Mouse (Mus musculus) heart, postnatal 14 days (tissue): Measurements from ENCODE around the gene Tspan18. TPM values are rescaled to one million over a fixed set of nuclear protein-coding genes. Genes with fewer than 3 reads are reported as not detected.

Experiments used
- DNase-seq, 2 experiments: peaks; one replicate each; pipeline ENCODE4 v3.0.0; 2021 to 2022
- intact Hi-C: fragments of 180-260 bp; cut with DNase I; formaldehyde crosslinking; loops from one replicate; pipeline ENCODE4 v1.15.1; 2025
- total RNA-seq, 2 experiments: library from RNA; stranded (reverse); gene quantifications; 2 replicates each; pipeline ENCODE4 v1.2.3; 2021

The Tspan18 gene
- total RNA-seq, 2 experiments from 2014 or later: 29.9 to 32.7 TPM

DNA sequence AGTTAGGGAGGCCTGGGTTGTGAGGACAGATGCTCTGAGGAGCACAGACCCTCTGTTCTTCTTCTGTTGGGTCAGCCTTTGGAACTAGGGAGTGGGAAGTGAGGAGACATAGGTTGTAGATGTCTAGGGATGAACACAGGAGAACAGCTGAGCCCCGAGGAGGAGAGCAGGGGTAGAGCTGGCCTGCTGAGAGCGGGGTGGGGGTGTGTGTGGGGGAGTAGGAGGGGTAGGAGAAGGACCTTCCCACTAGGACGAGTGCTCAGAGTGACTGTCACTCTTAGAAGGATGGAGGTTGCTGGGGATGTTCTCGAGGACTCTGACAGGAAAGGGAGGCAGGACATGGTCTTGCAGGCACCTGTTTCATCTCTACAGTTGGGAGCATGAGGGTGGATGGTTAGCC, 140.5 kb downstream of the Tspan18 start:
- DNase-seq: no peak
- intact Hi-C loops: no loop called here

DNA sequence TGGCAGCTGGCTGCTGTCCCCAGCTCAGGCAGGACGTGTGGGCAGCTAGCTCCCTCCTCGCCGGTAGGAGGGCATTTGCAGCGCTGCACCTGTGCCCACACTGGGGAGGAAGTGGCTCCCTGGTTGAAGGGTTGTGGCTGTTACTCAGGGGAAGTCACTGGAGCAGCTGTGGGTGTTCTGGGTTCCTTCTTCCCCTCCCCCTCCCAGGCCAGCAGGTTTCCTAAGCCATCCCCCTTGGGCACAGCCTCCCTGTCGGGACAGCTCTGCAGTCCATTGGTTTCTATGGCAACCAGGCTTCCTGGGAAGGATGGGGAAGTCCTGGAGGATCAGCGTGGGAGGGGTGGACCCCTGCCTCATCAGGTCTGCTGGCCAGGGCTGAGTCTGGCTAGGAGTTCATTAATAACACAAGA, 141.6 kb downstream of the Tspan18 start:
- intact Hi-C loops: no loop called here
- DNase-seq: no peak

DNA sequence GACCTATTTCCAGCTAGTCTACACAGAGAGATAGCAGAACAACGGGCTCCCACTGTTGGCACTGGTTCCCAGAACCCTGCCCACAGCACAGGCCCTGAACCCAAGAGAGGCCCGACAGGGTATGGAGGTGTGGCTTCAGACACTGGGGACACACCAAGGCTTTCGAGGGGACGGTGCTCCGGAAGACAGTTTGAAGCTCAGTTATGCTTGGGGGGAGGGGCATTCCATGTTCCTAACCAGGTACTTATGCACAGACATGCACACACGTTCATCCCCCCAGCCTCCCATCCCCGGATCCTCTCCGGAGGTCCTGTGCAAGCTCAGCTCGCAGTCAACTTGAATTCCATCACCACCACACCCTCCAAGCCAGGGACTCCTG, 142.1 kb downstream of the Tspan18 start:
- intact Hi-C loops: no loop called here
- DNase-seq: no peak

DNA sequence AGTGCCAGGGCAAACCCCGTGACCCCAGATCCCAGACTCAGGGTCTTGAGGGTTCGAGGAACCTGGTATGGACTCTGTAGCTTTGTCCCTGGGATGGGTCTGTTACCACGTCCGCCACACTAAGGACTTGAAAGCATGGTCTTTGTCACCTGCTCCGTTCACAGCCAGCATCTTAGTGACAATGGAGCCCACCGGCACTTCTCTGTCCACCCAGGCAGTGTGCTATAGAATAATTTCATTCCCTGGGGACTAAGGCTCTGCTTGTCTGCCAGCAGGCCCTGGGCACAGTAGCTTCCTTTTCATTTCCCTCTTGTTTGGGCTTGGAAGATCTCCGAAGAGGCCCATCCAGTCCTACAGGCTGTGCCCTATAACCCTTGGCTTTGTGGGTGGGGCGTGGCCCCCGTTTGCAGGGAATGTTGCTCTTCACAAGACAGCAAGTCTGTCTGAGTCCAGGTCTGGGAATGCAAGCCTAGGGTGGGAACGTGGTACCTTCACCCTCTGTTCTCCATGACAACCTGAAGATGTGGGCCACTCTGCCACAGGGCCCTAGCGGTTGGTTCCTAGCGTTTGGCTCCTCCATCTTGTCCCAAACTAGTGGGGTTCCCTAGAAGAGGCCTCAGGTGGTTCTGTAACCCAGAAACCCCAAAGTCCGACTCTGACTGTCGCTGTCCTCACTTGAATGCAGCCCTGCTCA, 142.7 kb downstream of the Tspan18 start:
- intact Hi-C loops: loop anchor here (2.0 kb wide), 1 partner anchor 285 kb away; no protein-coding TSS in a partner anchor

DNA sequence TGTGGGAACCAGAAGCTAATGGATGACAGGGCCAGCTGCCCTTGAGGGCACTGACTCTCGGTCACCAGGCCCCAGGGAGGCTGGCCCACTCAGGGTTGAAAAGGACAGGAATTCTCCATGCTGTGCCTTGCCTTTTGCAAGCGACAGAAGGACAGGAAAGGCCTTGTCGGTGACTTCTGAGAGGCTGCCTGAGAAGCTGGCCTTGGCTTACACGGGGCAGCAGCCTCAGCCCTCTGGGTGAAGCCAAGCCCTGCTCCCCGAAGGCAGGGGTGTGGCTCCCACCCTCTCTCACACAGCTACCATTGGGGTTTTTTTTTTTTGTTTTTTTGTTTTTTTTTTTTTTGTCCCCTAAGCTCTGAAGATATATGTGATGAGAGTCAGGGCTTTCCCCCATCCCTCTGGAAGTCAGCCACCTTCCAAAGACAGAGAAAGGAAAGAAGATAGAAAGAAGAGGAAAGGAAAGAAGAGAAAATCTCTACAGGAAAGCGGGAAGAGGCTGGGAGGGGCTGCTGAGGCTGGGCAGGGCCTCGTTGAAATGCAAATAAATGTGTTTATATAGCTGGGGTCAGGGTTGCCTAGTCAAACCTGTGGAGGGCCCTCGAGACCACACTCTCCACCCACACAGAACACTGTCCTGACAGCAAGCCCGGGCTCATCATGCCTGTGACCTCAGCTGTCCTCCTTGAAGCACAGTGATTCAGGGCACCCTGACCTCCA, 143.4 kb downstream of the Tspan18 start:
- DNase-seq: no peak
- intact Hi-C loops: loop anchor here (2.0 kb wide), 1 partner anchor 284 kb away; no protein-coding TSS in a partner anchor

More for the DNA sequence above, 142.7 kb downstream of the Tspan18 start:
- no peak for DNase-seq

DNA sequence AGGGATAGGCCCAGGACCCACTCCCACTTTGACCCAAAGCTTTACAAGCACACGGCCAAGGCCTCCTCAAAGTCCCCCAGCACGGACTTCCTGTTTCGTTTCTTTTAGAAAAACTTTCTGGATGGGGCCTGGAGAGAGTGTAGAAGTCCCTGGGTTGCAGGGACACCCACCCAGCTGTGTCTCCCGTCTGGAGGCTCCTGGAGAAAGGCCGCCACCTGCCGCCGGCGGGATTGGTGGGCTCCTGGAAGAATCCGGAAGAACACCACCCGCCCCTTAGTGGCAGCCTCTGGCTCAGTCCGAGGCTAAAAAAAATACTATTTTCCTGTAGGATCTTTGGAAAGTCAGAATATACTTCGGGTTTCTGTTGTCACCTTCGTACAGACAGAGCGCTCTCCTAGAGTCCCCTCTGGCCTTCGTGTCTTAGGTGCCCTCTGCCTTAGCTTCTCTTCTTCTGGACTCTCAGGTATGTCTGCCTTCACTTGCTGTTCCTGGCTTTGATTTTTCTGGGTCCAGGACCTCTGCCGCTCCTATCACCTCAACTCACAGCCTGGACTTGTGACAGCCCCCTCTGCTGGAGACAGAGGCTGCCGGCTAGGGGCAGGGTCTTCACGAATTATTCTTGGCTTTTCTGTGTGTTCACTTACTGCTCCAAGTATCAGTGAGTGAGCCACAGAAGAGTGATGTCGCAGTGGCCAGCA, 145.4 kb downstream of the Tspan18 start:
- intact Hi-C loops: loop anchor here (2.0 kb wide), 2 partner anchors 46 to 114 kb away; no protein-coding TSS in a partner anchor
- DNase-seq: peak; percentile 52 to 62

DNA sequence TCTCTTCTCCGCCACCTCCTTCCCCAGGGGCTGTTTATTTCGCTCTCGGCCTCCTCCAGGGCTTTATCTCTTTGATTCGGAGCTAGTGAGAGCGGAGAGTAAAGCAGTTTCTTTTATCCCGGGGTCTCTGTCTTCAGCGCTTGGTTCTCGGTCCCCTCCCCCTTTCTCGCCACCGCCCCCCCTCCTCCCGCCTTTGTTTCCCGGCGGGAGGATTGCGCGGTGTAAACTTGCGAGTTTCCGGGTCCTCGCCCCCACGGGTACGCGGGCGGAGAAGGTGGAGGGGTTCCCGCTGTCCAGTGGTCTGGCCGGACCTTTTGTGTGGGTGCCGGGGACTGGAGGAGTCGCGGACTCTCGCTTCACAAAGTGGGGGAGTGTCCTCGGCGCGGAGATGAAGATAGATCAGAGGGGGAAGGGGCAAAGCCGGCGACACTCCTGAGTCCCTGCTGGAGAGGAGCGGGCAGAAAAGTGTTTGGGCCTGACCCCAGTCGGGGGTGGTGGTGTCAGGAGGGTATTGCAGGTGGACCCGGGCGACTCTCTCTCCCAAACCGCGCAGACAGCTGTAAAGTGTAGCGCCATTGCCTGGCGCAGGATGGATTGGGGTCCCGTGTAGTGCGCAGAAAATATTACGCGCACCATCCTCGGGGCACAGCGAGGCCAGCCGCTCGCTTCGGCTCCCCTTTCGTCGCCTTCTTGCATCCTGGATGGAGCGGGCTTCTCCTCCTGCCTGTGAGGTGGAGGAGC, 146.1 kb downstream of the Tspan18 start:
- peak; percentile 23 to 33 for DNase-seq
- intact Hi-C loops: loop anchor here (2.0 kb wide), 2 partner anchors 45 to 113 kb away; no protein-coding TSS in a partner anchor

DNA sequence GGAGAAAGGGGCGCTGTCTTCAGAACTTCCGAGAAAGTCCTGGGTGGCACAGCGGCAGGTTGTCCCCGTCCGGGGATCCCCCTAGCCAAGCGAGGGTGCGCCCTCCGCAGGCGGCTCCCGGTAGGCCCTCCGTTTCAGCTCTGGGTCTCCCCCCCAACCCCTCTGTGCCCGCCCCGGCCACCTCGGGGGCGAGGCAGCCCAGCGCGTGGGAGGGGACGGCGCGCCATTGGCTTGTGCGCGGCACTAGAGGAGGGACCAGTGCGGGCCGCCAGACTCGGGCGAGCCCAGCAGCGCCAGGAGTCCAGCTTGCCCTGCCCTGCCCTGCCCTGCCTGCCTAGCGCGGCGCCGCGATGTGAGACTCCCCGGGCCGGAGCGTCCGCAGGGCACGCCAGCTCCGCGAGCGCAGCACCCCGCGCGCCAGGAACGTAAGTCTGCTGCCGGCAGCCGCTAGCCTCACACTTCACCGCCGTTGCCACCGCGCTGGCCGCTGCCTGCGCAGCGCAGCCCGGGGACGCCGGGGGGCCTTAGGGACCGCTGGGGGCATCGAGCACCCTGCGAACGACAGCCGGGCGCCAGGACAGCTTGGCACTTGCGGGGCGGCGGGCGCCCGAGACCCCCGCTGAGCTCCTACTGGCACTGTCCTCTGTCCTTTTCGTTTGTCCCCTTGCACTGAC, 146.8 kb downstream of the Tspan18 start, which contains the start of gene Trp53i11:
Trp53i11 (plus strand) TSS at position 226 of the 674 bp plus-strand sequence.
- intact Hi-C loops: no loop called here
- DNase-seq: peak; percentile 88 to 89

DNA sequence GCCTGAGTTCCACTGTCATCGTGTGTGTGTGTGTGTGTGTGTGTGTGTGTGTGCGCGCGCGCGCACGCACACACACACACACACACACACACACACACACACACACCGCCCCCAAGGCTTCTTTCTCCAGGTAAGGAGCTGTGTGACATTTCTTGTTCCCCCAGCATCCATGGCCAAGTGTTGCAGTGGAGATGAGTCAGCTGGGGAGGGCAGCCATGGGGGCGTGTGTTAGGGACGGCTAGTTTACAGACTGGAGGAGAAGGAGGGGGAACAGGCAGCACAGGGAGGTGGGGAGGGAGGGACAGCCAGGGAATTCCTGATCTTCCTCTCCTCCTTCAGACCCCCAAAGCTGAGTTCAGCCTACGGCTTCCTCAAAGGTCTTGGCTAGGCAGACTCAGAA, 151.4 kb downstream of the Tspan18 start:
- intact Hi-C loops: no loop called here
- no peak for DNase-seq

DNA sequence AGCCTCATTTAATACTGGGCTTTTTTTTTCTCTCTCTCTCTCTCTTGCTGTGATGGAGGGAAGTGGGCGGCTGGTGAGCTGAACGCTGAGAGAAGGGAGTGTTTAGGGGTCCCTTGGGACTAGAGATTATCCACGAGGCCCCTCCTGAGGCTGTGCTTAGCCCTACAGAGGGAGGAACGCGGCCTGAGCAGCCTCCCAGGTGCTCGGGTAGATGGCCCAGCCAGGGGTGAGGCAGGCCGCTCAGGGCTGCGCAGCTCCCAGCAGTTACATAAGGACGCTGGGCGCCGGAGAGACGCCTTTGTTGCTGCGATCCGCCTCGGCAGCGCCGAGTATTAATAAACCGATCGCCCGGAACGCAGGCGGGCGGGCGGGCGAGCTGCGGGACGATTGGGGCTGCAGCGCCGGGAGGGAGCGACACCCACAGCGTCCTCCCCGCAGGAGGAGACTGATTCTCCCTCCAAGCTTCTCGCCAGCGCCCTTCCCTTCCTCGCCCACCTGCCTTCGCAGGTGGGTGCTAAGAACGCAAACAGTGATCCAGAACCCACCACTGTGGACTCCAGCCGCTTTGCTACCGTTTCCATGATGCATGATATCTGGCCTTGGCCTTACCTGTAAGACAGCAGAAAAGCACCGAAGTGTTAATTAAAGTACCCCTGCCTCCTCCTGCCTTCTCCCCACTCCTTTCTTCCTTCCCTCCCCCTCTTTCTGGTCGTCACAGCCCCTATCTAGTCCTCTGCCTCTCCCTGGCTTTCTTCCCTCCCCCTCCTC, 154.0 kb downstream of the Tspan18 start:
- DNase-seq: peak; percentile 38 to 44
- intact Hi-C loops: no loop called here

DNA sequence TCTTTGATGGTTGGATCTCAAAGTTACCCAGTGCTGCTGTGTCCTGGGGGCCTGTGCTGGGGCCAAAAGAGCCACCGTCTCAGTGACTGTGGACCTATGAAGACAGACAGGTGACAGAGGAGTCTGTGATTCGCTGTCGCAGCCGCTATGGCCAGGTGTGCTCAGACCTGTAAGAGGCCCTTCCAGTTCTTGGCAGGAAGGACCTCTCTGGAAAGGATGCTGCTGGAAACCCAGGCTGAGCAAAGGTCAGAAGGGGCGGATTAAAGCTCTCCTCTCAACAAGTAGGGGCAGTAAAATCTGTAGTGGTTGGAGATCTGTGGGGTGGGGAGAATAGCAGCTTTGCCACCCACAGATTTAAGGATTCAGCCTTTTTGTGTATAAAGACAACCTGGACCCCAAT, 154.7 kb downstream of the Tspan18 start:
- intact Hi-C loops: no loop called here
- no peak for DNase-seq

DNA sequence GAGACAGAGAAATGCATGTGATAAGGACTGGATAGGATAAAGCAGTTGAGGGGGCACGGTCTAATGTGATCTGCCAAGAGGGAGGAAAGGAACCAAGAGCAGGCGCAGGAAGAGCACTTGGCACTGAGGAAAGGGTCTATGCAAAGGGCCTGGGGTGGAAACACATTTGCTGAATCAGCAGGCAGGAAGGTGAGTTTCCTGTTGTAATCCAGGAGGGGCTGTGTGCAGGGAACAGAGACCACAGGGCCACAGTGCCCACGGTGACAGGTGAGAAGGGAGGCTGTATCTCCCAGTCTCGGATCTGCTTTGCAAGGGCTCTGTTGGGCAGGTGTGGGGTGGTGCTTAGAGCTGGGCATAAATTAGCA, 156.0 kb downstream of the Tspan18 start:
- intact Hi-C loops: no loop called here
- no peak for DNase-seq

DNA sequence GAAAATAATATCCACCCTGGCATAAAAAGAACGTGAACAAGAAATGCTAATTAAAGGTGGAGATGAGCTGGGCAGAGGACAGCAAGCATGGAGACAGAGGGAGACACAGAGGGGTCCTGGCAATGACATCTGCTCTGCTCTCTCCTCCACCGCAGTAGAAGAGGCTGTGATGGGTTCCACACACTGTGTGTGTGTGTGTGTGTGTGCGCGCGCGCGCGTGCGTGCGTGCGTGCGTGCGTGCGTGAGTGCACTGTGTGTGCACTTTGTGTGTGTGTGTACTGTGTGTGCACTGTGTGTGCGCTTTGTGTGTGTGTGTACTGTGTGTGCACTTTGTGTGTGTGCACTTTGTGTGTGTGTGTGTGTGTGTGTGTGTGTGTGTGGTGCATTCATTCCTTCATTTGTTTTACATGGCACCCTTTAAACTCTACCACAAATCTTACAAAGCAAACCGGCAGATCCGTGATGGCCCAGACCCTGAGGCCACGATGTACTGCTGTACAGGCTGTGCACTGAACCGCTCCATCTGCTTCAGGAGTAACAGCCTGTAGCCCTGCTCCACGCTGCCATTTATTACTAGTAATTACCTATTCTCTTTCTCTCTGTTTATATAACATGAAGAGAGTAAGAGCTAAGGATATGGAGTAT, 156.5 kb downstream of the Tspan18 start:
- intact Hi-C loops: no loop called here

DNA sequence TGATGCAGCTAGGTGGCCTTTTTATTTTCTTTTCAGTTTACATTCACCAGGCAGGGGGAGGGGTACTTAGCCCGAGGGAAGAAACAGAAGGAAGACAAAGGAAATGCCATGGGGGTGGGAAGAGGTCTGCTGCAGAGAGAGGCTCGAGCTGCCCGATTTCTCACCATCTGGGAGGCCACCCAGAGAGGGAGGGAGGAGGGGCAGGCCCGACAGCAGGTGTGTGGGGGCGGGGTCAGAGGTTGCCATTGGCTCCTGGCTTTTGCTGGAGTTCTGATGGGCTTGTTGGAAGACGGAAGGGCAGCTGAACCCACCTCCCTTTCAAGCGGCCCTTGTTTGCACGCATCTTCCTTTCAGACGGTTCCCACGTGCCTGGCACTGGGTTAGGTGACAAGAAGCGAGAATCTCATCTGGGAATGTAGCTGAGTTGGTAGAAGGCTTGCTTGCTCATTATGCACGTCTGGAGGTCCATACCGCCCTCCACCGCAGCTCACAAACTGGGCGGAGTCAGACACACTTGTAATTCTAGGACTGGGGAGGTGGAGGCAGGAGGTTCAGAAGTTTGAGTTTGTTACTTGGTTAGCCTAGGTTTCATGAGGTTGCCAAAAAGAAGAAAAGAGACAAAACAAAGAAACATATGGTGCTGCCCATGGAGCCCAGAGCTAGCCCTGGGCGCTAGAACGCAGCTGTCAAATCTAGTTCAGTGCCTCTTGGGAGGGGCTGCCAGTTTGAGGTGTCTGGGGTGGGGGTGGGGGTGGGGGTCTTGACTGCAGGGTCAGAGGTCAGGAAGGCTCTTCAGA, 157.2 kb downstream of the Tspan18 start:
- DNase-seq: no peak
- intact Hi-C loops: no loop called here

More for the DNA sequence above, 156.5 kb downstream of the Tspan18 start:
- no peak for DNase-seq

DNA sequence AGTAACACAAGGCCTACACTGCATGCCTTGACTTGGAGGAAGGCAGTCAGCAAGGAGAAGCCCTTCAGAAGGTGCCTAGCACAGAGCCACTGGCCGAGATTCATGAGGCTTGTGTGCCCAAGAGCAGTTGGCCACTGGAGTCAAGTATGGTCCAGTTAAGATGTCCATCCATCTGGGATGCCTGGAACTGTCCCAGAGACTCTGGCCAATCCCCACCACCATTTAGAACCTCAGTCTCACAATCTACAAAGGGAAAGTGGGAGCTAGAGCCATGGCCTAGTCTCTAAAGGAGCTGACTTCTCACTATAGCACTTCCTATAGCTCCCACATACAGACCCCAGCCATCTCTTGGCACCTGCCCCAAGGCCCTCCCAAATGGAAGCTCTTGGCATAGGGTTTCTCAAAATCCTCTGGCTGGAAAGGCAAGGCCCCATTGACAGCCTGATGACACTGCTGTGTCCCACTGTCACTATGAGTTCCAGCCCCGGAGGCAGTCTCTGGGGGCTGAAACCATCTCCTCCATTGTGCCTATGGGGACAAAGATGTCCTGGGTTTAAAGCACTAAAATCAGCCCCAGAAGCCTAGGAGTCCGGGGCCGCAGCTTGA, 158.0 kb downstream of the Tspan18 start:
- no peak for DNase-seq
- intact Hi-C loops: no loop called here

DNA sequence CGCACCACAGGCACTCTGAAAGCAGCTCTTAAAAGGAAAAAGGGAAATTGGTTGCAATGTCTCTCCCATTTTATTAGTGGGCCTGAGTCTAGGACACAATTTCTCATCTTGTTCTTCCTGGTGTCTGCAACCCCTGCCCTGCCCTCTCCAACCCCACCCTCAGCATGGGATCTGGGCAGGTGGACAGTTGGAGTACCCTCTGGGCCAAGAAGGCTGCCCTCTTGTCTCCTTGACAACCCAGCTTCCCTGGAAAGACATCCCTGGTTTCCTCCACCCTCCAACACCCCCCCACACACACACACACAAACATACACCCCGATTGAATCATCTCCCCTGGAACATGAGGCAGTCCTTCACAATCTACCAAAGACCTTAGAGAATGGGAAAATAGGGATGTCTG, 158.6 kb downstream of the Tspan18 start:
- DNase-seq: no peak
- intact Hi-C loops: no loop called here

DNA sequence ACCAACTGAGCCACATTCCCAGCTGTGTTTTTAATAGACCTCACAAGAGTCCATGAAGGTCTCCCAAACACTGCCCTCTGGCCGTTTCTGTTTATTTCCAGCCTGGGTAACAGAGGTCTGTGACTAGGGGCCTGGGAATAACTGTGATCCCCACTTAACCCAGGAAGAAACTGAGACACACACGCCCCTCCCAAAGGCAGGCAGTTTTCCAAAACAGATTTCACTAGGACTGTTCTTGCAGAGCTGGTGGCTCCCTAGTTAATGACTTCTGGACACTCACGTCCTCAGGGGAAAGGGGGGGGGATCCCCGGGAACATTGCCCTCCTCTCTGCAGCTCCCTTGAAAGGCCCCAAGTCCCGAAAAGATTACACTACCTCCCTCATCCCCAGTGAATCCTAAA, 159.0 kb downstream of the Tspan18 start:
- intact Hi-C loops: no loop called here
- no peak for DNase-seq

DNA sequence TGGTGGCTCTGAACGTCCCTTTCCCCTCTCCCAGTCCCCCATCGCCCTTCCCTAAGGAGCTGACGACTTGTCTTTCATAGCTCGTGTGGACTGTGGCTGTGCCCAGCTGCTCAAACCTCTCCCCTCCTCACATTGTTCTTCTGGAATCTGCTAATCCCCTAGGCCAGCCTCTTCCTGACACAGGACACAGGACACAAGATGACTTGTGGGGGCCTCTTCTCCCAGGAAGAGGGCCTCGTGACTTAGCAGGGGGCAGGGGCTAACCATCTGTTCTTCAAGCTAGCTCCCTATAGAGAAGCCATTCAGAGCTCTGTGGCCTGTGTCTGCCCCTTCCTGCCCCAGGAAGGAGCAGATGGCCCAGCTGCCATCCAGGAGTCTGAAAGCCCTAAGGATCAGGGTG, 160.1 kb downstream of the Tspan18 start:
- intact Hi-C loops: no loop called here
- no peak for DNase-seq
